Mouse (Mus musculus): ENCODE results near the gene Pspn.

Pspn gene

GRCm38 (mm10) chr17:56996506-56996905 lies 3.3 kb downstream of the Pspn start:
- DNase-seq (ENCODE audit: low spot score) = no peak

GRCm38 (mm10) chr17:56995046-56995445 lies 4.8 kb downstream of the Pspn start:
- DNase-seq (ENCODE audit: low spot score) = no peak

- peak; percentile 35 for DNase-seq (ENCODE audit: low spot score)
These were observed 8.9 kb downstream of the Pspn start for GRCm38 (mm10) chr17:56990966-56991365.

- DNase-seq (ENCODE audit: low spot score) = peak; percentile 92
These were observed 9.6 kb downstream of the Pspn start, which contains the start of gene Clpp for GRCm38 (mm10) chr17:56990115-56990746. Gene Clpp (plus strand): TSS chr17:56990305.

GRCm38 (mm10) chr17:56989467-56990114 lies 10.2 kb downstream of the Pspn start:
- DNase-seq (ENCODE audit: low spot score) = peak; percentile 41

- DNase-seq (ENCODE audit: low spot score) = peak; percentile 33
These were observed 10.8 kb downstream of the Pspn start for GRCm38 (mm10) chr17:56988921-56989430.

GRCm38 (mm10) chr17:56988441-56988840 lies 11.4 kb downstream of the Pspn start:
- DNase-seq (ENCODE audit: low spot score) = peak; percentile 33

- peak; percentile 25 for DNase-seq (ENCODE audit: low spot score)
These were observed 13.6 kb downstream of the Pspn start for GRCm38 (mm10) chr17:56986105-56986805.

GRCm38 (mm10) chr17:56985656-56986055 lies 14.2 kb downstream of the Pspn start:
- DNase-seq (ENCODE audit: low spot score) = peak; percentile 27

- DNase-seq (ENCODE audit: low spot score) = peak; percentile 41
These were observed 14.9 kb downstream of the Pspn start for GRCm38 (mm10) chr17:56984886-56985285.

- no peak for DNase-seq (ENCODE audit: low spot score)
These were observed 17.8 kb downstream of the Pspn start, which contains the start of gene Acer1 for GRCm38 (mm10) chr17:56982013-56982412. Gene Acer1 (minus strand): TSS chr17:56982126.

- DNase-seq (ENCODE audit: low spot score) = no peak
These were observed 18.8 kb downstream of the Pspn start for GRCm38 (mm10) chr17:56981049-56981448.

- DNase-seq (ENCODE audit: low spot score) = no peak
These were observed 20.3 kb downstream of the Pspn start for GRCm38 (mm10) chr17:56979524-56979923.

- no peak for DNase-seq (ENCODE audit: low spot score)
These were observed 23.1 kb downstream of the Pspn start for GRCm38 (mm10) chr17:56976531-56977390.

- no peak for DNase-seq (ENCODE audit: low spot score)
These were observed 24.4 kb downstream of the Pspn start for GRCm38 (mm10) chr17:56975391-56975790.

- no peak for DNase-seq (ENCODE audit: low spot score)
These were observed 25.0 kb downstream of the Pspn start for GRCm38 (mm10) chr17:56974708-56975240.

- peak; percentile 51 for DNase-seq (ENCODE audit: low spot score)
These were observed 25.7 kb downstream of the Pspn start for GRCm38 (mm10) chr17:56973956-56974707.

GRCm38 (mm10) chr17:56970081-56970480 lies 29.7 kb downstream of the Pspn start:
- peak; percentile 11 for DNase-seq (ENCODE audit: low spot score)

GRCm38 (mm10) chr17:56969321-56969720 lies 30.5 kb downstream of the Pspn start:
- DNase-seq (ENCODE audit: low spot score) = peak; percentile 10

GRCm38 (mm10) chr17:56963646-56964045 lies 36.2 kb downstream of the Pspn start:
- DNase-seq (ENCODE audit: low spot score) = no peak

Data from testis, postnatal 10 days (tissue).